Mouse (Mus musculus) embryonic facial prominence, embryonic 13.5 days (tissue): ENCODE data around the gene Map7d2. TPM values are rescaled to one million over a fixed set of nuclear protein-coding genes. Genes with fewer than 3 reads are reported as not detected.
A peak's percentile ranks its signal among the peaks of the same experiment; 100 is the strongest.
"Not testable (repeated sequence)": the region's sequence is repeated elsewhere in the genome, so short reads cannot be mapped to it uniquely, and the experiment has no call there.

Experiments
- ATAC-seq: fragments of 200-750 bp; cut with Nextera tagmentation; 2 replicates; pipeline ENCODE4 v1.8.0; 2017; ENCODE audit warnings: low read depth; ENCODE audit not compliant: insufficient number of reproducible peaks, insufficient read depth, low FRiP score, low TSS enrichment
- H3K27ac ChIP-seq: fragments of 300-500 bp; sonication (generic); 2 replicates; pipeline ENCODE4 v1.5.1; 2015; ENCODE audit warnings: moderate library complexity, mild to moderate bottlenecking, inconsistent platforms
- H3K27me3 ChIP-seq: fragments of 300-500 bp; sonication (generic); 2 replicates; pipeline ENCODE4 v1.6.1; 2015; ENCODE audit warnings: mild to moderate bottlenecking, inconsistent platforms
- H3K36me3 ChIP-seq: fragments of 300-500 bp; sonication (generic); 2 replicates; pipeline ENCODE4 v1.6.1; 2015; ENCODE audit warnings: mild to moderate bottlenecking, inconsistent platforms
- H3K4me1 ChIP-seq: fragments of 300-500 bp; sonication (generic); 2 replicates; pipeline ENCODE4 v1.6.1; 2015; ENCODE audit warnings: inconsistent platforms
- H3K4me2 ChIP-seq: fragments of 300-500 bp; sonication (generic); 2 replicates; pipeline ENCODE4 v1.6.1; 2015; ENCODE audit warnings: moderate library complexity, mild to moderate bottlenecking, inconsistent platforms
- H3K4me3 ChIP-seq: fragments of 300-500 bp; sonication (generic); 2 replicates; pipeline ENCODE4 v1.5.1; 2015; ENCODE audit warnings: mild to moderate bottlenecking, inconsistent platforms
- H3K9ac ChIP-seq: fragments of 300-500 bp; sonication (generic); 2 replicates; pipeline ENCODE4 v1.6.1; 2015; ENCODE audit warnings: mild to moderate bottlenecking, inconsistent platforms
- H3K9me3 ChIP-seq: fragments of 300-500 bp; sonication (generic); 2 replicates; pipeline ENCODE4 v1.6.1; 2016; ENCODE audit warnings: inconsistent platforms
- WGBS: fragments of 180-500 bp; shearing (Covaris S2); methylation state at CpG from one replicate; pipeline ENCODE4 v1.1.7; 2015; ENCODE audit warnings: mixed read lengths; 5-methylcytosine and 5-hydroxymethylcytosine counted together
- polyA plus RNA-seq: library from polyadenylated mRNA; unstranded; fragments of >200 nt; fragmentation: Nextera tagmentation; extraction: Ambion mirVana; gene quantifications from 2 replicates; pipeline ENCODE4 v1.2.1, GENCODE M21; 2015

Gene Map7d2
- polyA plus RNA-seq, 1 experiment from 2014 or later: 3.5 TPM

DNA sequence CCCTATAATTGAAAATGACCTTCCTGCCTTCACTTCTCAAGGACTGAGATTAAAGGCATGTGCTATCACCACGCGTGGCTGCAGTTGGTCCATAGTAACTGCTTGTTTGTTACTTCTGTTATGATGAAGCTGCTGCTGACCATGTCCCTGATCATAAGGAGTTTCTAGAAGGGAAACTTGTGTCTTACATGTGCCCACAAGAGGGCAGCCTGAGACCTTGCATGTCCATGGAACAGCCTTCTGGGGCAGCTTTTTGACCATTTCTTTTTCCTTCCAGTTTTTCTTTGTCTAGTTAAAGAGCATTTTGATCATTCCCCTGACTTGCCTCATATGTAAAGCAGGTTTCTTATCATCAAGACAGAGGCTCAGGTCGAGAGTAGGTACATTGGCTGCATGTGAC is 27.8 kb downstream of the Map7d2 start:
- peaks cover 4% of the 10 kb centered on the region; the same call in 1 of the 2 replicates for H3K27me3 ChIP-seq
- no peaks in the 10 kb centered on the region for H3K36me3 ChIP-seq
- WGBS: 38% methylated on average over 3 of the region's 3 CpGs
- no peak overlapping the region for H3K9ac ChIP-seq
- no peak overlapping the region for H3K4me2 ChIP-seq
- no peaks in the 10 kb centered on the region for H3K9me3 ChIP-seq
- no peak overlapping the region for H3K27ac ChIP-seq
- H3K4me1 ChIP-seq: no peaks in the 10 kb centered on the region
- no peak for ATAC-seq
- no peak overlapping the region for H3K4me3 ChIP-seq

DNA sequence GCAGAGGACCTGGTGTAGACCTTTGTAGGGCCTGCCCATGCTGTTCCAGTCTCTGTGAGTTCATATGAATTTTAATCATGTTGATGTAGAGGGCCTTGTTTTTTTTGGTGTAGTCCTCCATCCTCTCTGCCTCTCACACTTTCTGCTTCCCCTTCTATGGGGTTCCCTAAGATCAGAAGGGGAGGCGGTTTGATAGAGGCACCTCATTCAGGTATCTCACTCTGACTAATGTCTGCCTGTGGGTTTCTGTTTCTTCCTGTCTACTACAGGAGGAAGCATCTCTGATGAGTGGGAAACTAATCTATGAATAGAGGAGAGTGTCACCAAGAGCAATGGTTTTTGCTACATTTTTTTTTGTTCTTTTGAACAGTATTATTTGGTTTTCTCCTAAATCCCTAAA is 32.8 kb downstream of the Map7d2 start:
- ATAC-seq: no peak
- H3K27ac ChIP-seq: no peak overlapping the region
- 90% methylated on average over 1 of the region's 1 CpGs for WGBS

GRCm38 (mm10) chrX:159459006-159459654 is 44.8 kb downstream of the Map7d2 start:
- 52% methylated on average over 7 of the region's 7 CpGs for WGBS
- no peaks in the 10 kb centered on the region for H3K36me3 ChIP-seq
- 0 out of 2 replicates have a peak, but pooled peaks have one; percentile 20 for ATAC-seq
- peak overlapping the region; percentile 35; the same call in 1 of the 2 replicates for H3K4me2 ChIP-seq
- no peak overlapping the region for H3K27ac ChIP-seq
- 0 out of 2 replicates have a peak, but pooled peaks cover 2% of the 10 kb centered on the region for H3K4me1 ChIP-seq
- H3K9ac ChIP-seq: no peak overlapping the region
- H3K4me3 ChIP-seq: no peak overlapping the region; the same call in 1 of the 2 replicates
- H3K9me3 ChIP-seq: no peaks in the 10 kb centered on the region
- H3K27me3 ChIP-seq: peaks cover 5% of the 10 kb centered on the region; the same call in 1 of the 2 replicates

More for the DNA sequence above, 32.8 kb downstream of the Map7d2 start:
- Histone ChIP-seq H3K9ac (no peak overlapping the region), H3K36me3 (no peaks in the 10 kb centered on the region), H3K4me1 (no peaks in the 10 kb centered on the region), H3K4me2 (no peak overlapping the region), H3K27me3 (no peaks in the 10 kb centered on the region), H3K9me3 (no peaks in the 10 kb centered on the region), H3K4me3 (no peak overlapping the region)

GRCm38 (mm10) chrX:159474799-159475198 is 60.4 kb downstream of the Map7d2 start:
- Histone ChIP-seq H3K9ac (no peak overlapping the region), H3K4me2 (no peak overlapping the region), H3K27me3 (0 out of 2 replicates have a peak, but pooled peaks cover 3% of the 10 kb centered on the region), H3K4me1 (no peaks in the 10 kb centered on the region), H3K36me3 (no peaks in the 10 kb centered on the region), H3K9me3 (no peaks in the 10 kb centered on the region), H3K4me3 (no peak overlapping the region), H3K27ac (no peak overlapping the region)
- 80% methylated on average over 1 of the region's 1 CpGs for WGBS
- ATAC-seq: no peak

GRCm38 (mm10) chrX:159478243-159478940 is 64.0 kb downstream of the Map7d2 start:
- not testable (repeated sequence) for H3K9me3 ChIP-seq, H3K36me3 ChIP-seq, H3K4me2 ChIP-seq, H3K9ac ChIP-seq, H3K4me1 ChIP-seq, ATAC-seq, H3K27ac ChIP-seq, H3K4me3 ChIP-seq
- H3K27me3 ChIP-seq: peaks cover 13% of the 10 kb centered on the region; the same call in 1 of the 2 replicates
- 90% methylated on average over 4 of the region's 4 CpGs for WGBS

DNA sequence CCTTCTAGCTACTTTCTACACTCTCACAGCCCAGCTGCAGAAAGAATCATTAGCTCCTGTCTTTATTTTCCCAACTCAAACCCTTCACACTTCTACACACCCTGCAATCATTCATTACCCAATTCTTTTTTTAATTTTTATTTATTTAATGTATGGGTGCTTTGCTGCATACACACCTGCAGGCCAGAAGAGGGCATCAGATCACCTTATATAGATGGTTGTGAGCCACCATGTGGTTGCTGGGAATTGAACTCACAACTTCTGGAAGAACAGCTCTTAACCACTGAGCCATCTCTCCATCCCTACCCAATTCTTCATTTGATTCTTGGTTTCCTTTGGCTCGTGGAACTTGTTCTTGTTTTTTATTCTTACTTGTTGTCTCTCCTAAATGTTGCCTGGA is 69.9 kb downstream of the Map7d2 start:
- H3K4me3 ChIP-seq: no peak overlapping the region
- no peaks in the 10 kb centered on the region for H3K9me3 ChIP-seq
- 74% methylated on average over 1 of the region's 1 CpGs for WGBS
- no peaks in the 10 kb centered on the region for H3K36me3 ChIP-seq
- ATAC-seq: no peak
- no peaks in the 10 kb centered on the region for H3K4me1 ChIP-seq
- no peak overlapping the region for H3K4me2 ChIP-seq
- H3K27ac ChIP-seq: no peak overlapping the region
- H3K27me3 ChIP-seq: peaks cover 13% of the 10 kb centered on the region; the same call in 1 of the 2 replicates
- H3K9ac ChIP-seq: no peak overlapping the region

DNA sequence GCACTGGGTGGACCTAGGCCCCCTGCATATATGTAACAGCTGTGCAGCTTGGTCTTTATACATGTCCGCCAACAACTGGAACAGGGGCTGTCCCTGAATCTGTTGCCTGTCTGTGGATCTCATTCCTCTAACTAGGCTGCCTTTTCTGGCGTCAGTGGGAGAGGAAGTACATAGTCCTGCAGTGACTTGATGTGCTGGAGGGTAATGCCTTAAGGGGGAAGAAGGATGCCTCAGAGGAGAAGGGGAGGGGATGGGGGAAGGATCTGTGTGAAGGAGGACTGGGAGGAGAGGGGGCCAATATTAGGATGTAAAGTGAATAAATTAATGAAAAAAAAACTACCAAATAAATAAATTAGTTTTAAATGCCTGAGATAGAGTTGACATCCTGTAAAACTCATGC is 88.8 kb downstream of the Map7d2 start:
- Histone ChIP-seq H3K4me1 (no peaks in the 10 kb centered on the region), H3K36me3 (no peaks in the 10 kb centered on the region), H3K27ac (no peak overlapping the region), H3K4me3 (no peak overlapping the region), H3K9me3 (no peaks in the 10 kb centered on the region), H3K9ac (no peak overlapping the region), H3K4me2 (no peak overlapping the region), H3K27me3 (no peaks in the 10 kb centered on the region)
- 39% methylated on average over 2 of the region's 2 CpGs for WGBS
- no peak for ATAC-seq

DNA sequence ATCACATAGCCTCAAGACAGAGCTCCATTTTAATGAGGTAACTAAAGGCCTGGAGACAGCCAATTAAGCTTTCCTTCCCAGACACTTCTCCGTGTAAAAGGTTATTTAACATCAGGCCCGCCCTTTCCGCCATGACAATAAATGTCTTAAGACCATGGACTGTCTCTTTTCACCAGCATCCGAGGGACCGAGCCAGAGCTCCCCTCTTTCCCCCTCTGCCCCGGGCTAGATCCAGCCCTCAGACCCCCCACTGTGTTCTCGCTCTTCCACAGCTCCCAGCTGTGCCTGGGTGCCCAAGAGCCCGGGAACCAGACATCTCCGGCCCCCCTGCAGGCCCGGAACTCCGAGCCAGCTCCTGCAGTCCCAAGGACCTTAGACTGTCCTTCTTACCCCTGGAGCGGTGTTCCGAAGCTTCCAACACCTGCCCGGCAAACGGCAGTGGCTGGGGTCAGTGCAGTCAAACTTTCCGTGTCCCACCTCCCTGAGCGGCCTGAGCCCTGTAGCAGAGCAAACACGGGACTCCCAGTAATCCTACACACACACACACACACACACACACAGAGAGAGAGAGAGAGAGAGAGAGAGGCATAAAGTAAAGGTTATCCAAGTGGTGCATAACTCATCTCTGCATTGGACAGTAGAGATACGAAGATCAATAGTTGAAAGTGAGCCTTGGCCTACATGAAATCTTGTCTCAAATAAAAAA is 94.1 kb downstream of the Map7d2 start:
- ATAC-seq: no peak
- Histone ChIP-seq H3K9ac (no peak overlapping the region), H3K4me3 (no peak overlapping the region), H3K36me3 (no peaks in the 10 kb centered on the region), H3K4me2 (no peak overlapping the region), H3K27ac (no peak overlapping the region), H3K27me3 (no peaks in the 10 kb centered on the region; the same call in 1 of the 2 replicates), H3K9me3 (no peaks in the 10 kb centered on the region), H3K4me1 (no peaks in the 10 kb centered on the region)
- WGBS: 66% methylated on average over 19 of the region's 19 CpGs

DNA sequence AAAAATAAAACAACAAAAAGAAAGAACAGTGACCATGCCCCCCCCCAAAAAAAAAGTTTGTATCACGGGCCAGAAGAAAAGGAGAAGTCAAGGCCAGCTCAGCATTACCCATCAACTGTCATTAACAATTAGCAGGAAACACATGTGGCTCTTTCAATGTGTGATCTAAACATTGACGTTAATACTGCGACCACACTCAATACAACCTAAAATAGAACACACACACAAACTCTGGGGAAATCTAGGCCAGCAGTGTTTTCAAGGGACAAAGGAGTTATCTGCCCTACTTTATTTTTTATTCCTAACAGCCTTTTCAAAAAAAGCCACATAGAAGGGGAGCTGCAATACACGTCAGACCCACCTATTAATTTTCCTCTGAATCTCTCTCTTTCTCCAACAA is 94.7 kb downstream of the Map7d2 start:
- 79% methylated on average over 4 of the region's 4 CpGs for WGBS
- H3K9ac ChIP-seq: no peak overlapping the region
- H3K4me1 ChIP-seq: no peaks in the 10 kb centered on the region
- H3K27ac ChIP-seq: no peak overlapping the region
- H3K36me3 ChIP-seq: no peaks in the 10 kb centered on the region
- H3K9me3 ChIP-seq: no peaks in the 10 kb centered on the region
- ATAC-seq: no peak
- no peak overlapping the region for H3K4me2 ChIP-seq
- peaks cover 5% of the 10 kb centered on the region for H3K27me3 ChIP-seq
- no peak overlapping the region for H3K4me3 ChIP-seq

GRCm38 (mm10) chrX:159509847-159510715 is 95.7 kb downstream of the Map7d2 start:
- no peak overlapping the region for H3K4me2 ChIP-seq
- peaks cover 6% of the 10 kb centered on the region for H3K27me3 ChIP-seq
- ATAC-seq: no peak
- H3K9me3 ChIP-seq: no peaks in the 10 kb centered on the region
- H3K27ac ChIP-seq: no peak overlapping the region
- H3K4me3 ChIP-seq: no peak overlapping the region
- 81% methylated on average over 19 of the region's 19 CpGs for WGBS
- no peak overlapping the region for H3K9ac ChIP-seq
- H3K36me3 ChIP-seq: no peaks in the 10 kb centered on the region
- H3K4me1 ChIP-seq: no peaks in the 10 kb centered on the region

DNA sequence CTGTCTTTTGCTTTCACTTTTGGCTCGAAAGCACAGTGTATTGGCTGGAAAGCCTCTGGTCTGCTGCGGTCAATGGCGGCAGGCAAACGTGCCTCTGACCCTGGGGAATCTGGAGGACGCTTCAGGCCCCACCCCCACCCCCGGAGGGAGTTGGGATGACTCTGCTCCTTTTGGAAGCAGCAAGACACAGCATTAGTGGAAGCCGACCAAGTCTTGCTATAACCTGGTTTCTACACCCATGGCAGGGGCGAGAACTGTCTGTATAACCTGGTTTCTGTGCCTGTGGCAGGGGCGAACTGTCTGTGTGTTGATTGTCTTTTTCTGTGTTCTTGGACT is 96.3 kb downstream of the Map7d2 start:
- Histone ChIP-seq H3K9me3 (no peaks in the 10 kb centered on the region), H3K27me3 (peaks cover 6% of the 10 kb centered on the region), H3K4me2 (no peak overlapping the region), H3K9ac (no peak overlapping the region), H3K4me1 (no peaks in the 10 kb centered on the region), H3K36me3 (no peaks in the 10 kb centered on the region), H3K27ac (no peak overlapping the region), H3K4me3 (no peak overlapping the region)
- 71% methylated on average over 9 of the region's 9 CpGs for WGBS
- no peak for ATAC-seq
